Mouse (Mus musculus) neutrophil, adult 5-6 weeks (primary cell): ENCODE data around the gene Khsrp. TPM values are rescaled to one million over a fixed set of nuclear protein-coding genes. Genes with fewer than 3 reads are reported as not detected.

ENCODE experiments used
- ATAC-seq: fragments of 151-379, 151-347 bp; 2 replicates; pipeline ENCODE4 v1.8.0; 2017; ENCODE audit warnings: mild to moderate bottlenecking, moderate TSS enrichment; ENCODE audit not compliant: insufficient number of reproducible peaks, poor library complexity, low FRiP score, severe bottlenecking; ENCODE audit errors: extremely low read depth
- total RNA-seq: library from RNA; stranded (forward); fragments of 200-1000 nt; gene quantifications from 2 replicates; pipeline ENCODE4 v1.2.3, GENCODE M21; 2017

Gene Khsrp
- total RNA-seq, result 54.5 and 58.2 TPM in 2 replicates

- no peak for ATAC-seq
These were observed at the start of gene Khsrp for GRCm38 (mm10) chr17:57030931-57031660. Khsrp (minus strand) TSS chr17:57031522.

- no peak for ATAC-seq
These were observed 48.6 kb upstream of the Khsrp start for GRCm38 (mm10) chr17:57079919-57080318.

- ATAC-seq, result peak; percentile 91
These were observed 47.0 kb upstream of the Khsrp start, which contains the start of gene Dennd1c for GRCm38 (mm10) chr17:57078336-57078735. Dennd1c (minus strand) TSS chr17:57078514.

DNA sequence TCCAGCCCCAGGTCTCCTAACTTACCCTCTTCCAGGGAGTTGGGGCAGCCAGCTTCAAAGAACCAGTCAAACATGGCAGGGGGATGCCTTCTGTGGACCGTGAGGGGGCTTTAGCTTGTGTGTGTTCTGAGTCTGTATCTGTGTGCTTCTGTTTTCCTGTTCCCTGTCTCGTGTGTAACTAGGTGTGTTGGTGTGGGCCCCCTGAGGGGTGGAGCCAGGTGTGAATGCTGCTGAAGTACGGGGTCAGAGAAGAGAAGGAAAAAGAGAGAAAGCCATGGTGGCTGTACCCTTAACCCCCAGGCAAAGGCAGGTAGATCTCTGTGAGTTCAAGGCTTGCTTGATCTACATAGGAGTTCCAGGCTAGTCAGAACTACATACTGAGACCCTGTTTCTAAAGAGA, 45.6 kb upstream of the Khsrp start:
- no peak for ATAC-seq

DNA sequence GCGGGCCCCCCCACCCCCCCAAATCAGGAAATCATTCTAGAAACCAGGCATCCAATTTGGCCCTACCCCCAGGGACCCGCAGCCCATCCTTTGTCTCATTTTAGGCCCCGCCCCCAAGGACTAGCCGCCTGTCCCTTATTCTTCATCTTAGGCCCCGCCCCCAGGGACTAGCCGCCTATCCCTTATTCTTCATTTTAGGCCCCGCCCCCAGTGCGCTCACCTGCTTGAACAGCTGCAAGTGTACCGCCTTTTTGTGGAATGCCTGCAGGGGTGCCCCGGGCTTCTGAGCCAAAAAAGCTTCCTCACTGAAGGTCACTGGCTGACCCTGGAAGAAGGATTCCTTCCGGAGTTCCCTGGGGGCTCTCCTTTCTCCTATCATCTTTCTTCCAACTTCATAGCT, 39.4 kb upstream of the Khsrp start:
- no peak for ATAC-seq

GRCm38 (mm10) chr17:57070272-57070671, 39.0 kb upstream of the Khsrp start:
- no peak for ATAC-seq

DNA sequence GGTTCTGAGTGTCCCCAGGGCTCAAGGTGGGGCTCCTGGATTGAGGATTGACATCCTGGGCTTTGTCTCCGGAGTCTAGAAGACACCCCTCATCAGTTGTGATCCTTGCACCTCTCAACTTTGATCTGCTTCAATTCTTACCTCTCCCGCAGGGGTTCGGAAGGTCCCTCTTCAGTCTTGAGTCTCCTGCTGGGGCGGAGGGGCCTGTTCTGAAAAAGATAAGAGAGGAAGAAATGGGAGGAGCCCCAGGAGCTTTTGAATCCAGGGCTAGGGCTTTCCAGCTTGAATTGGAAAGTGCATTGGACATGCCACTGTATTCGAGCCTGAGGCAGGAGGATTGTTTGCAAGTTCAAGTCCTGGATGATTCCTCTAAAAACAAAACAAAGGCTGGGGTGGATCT, 35.6 kb upstream of the Khsrp start:
- ATAC-seq, result no peak

- no peak for ATAC-seq
These were observed 31.7 kb upstream of the Khsrp start for GRCm38 (mm10) chr17:57063031-57063430.

- no peak for ATAC-seq
These were observed 31.2 kb upstream of the Khsrp start for GRCm38 (mm10) chr17:57062548-57062947.

GRCm38 (mm10) chr17:57062011-57062521, 30.7 kb upstream of the Khsrp start:
- ATAC-seq, result 0 out of 2 replicates have a peak, but pooled peaks have one; percentile 2

DNA sequence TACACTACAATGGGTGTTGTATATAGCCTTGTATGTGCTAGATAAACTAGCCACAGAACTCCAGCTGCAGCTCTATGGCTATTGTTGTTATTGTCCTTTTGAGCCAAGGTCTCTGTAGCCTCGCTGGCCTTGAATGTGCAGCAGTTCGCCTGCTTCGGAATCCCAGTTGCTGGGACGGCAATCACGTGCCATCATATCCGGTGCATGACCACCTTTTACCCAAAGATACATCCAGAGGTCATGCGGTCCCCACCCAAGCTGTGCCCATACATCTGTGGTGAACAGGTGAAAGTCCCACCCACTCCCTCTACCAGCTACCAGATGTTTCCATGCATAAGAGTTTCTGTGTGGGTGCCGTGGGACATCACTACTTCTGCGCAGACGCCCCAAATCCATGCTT, 29.7 kb upstream of the Khsrp start:
- ATAC-seq, result no peak

DNA sequence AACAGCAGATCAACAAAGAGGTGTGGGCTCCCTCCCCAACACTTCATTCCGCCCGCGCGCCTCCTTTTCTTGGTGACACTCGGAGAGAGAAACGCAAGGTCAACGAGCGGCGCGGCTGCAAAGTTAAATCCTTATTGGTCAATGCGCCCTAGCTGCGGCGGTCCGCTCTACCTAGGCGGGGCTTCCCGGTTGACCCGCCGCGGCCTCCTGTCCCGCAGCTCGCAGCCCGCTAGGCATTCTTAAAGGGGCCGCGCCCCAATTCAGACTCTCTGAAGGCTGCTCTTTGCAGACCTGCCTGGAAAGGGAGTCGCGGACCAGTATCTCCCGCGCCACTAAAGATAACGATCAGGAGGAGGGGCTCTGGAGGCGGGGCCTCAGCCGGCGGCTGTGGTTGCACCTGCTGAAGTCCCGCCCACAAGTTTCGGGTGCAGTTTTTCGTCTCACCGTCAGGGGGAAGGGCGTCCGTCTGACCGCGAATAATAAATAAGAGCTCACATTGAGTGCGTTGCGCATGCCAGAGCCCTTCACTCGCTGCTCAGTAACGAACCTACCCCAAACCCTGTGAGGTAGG, 29.0 kb upstream of the Khsrp start:
- peak; percentile 81 for ATAC-seq

DNA sequence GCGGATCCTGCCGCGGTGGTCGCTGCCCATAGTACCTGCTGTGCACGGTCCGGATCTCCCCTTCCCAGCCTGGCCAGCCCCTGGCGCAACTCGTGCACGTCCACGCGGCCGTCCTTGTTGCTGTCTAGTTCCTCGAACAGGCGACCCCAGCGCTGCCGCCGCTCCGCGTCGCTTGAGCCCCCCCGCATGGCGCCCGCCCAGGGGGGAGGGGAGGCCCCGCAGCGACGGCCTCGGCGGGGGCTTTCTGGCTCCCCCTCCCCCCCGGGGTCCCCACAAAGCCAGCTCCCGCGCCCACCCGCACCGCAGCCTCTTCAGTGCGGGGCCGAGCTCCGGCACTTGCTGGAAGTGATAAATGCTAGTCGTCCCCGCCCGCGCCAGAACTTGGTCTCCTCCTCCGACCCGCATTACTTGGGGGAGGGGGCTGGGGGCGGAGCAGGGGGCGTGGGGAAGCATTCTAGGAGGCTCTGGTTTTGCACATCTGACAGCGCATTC, 28.2 kb upstream of the Khsrp start, which contains the start of gene Slc25a23:
Slc25a23 (minus strand) TSS at position 378 of the 492 bp plus-strand sequence.
- no peak for ATAC-seq

DNA sequence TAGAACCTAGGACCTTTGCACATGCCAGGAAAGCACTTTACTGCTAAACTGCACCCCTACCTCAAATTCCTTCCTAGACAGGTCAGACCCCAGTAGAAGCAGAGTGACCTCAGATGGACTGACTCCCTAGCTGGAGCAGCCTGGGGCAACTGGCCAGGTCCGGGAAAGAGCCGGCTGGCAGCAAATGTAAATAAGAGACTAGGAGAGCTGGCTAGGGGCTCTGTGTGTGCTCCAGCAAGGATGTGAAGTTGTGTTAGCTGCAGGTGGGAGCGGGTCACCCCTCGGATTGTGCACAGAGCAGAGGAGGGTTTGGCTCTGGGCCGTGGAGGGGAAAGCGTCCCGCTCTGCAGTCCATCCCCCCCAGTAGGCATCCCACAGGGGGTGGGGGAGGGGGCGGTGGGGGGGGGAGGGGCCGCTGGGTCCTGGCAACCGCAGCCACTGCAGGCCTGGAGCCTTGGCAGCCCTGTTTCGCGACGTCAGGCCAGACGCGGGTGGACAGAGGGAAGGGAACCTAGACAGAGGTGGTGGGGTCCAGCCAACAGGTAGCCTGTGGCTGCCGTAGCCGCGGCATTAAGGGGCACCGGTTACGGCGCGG, 27.7 kb upstream of the Khsrp start, which contains the start of gene Crb3:
Crb3 (plus strand) TSS at position 215 of the 595 bp plus-strand sequence.
- ATAC-seq, result no peak

- no peak for ATAC-seq
These were observed 24.9 kb upstream of the Khsrp start for GRCm38 (mm10) chr17:57056246-57056645.

- ATAC-seq, result peak; percentile 47; the same call in 1 of the 2 replicates
These were observed 20.4 kb upstream of the Khsrp start for GRCm38 (mm10) chr17:57051679-57052078.

- no peak for ATAC-seq
These were observed 17.5 kb upstream of the Khsrp start for GRCm38 (mm10) chr17:57048816-57049215.

DNA sequence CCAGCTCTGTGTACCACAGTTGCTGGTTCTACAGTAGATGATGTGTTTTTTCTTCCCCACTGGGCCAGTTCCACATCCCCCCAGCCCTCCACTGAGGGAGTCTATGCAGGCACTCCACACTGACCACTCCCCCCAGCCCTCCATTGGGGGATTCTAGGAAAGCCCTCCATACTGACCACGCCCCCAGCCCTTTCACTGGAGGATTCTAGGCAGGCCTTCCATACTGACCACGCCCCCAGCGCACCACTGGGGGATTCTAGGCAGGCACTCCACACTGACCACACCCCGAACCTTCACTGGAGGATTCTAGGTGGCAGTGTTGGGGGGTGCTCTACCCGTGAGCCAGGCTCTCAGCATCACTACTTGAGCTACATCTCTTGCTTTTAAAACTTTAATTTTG, 16.1 kb upstream of the Khsrp start:
- no peak for ATAC-seq

DNA sequence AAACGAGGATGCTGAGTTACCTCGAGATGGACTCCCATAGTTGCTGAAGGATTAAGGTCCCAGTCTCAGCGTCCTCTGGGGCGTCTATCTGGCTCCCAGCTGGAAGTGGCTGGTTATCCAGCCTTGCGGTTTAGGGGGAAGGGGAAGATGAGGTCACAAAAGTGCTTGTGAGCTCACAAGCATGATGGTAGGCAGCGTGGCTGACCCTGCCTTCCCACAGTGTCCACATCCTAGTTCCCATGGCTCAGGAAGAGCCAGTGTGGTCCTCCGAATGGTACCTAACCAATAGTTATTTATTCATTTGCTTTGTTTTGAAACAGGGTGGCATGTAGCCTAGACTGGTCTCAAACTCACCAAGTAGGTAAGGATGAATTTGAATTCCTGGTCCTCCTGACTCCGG, 10.2 kb upstream of the Khsrp start, which contains the start of gene Slc25a41:
Slc25a41 (minus strand) TSS at position 101 of the 400 bp plus-strand sequence.
- no peak for ATAC-seq

DNA sequence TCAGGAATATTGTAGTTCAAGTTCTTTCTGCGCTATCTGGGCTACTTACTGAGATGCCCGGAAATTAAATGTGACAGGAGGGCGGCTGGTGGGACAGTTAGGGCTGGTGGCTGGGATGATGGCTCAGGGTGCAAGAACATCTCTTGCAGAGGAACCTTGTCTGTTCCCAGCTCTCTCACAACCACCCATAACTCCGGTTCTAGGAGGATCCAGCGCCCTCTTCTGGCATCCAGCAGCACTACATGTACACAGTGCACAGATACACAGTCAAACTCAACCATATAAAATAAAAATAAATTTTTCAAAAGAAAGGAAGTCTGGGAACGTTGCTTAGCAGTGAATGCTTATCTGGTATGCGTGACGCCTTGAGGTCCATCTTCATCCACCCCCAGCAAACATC, 7.7 kb upstream of the Khsrp start:
- ATAC-seq, result no peak
